In genomic region chr1:127773803-127774500, GRCm38 (mm10) we compare ENCODE assay signal across 8 mouse cellular contexts. TPM values are rescaled to one million over a fixed set of nuclear protein-coding genes. Genes with fewer than 3 reads are reported as not detected.
DNase-seq lines count a peak whose midpoint lies in the region; ATAC-seq lines count a peak whose summit lies in the region.

Gene Ccnt2, plus strand, starts transcription at chr1:127774164.

- peaks cover under 1% of the 10 kb centered on the region; the same call in 1 of the 2 replicates for H3K36me3 ChIP-seq in hindbrain, embryonic 14.5 days (replicated peaks; ENCODE audit: control insufficient read depth, insufficient read depth)

- no peaks in the 10 kb centered on the region for H3K27me3 ChIP-seq in hindbrain, embryonic 14.5 days (ENCODE audit: control insufficient read depth, insufficient read depth, low read length)

- no peaks in the 10 kb centered on the region for H3K9me3 ChIP-seq in hindbrain, embryonic 14.5 days (ENCODE audit: control insufficient read depth, low read length)

- H3K9ac ChIP-seq in hindbrain, embryonic 14.5 days = peak within 1 kb of the TSS; percentile 93

- peak within 1 kb of the TSS; percentile 95 for H3K27ac ChIP-seq in hindbrain, embryonic 14.5 days

- H3K4me2 ChIP-seq in hindbrain, embryonic 14.5 days (replicated peaks) = peak within 1 kb of the TSS; percentile 89

- peaks cover 31% of the 10 kb centered on the region for H3K4me1 ChIP-seq in hindbrain, embryonic 14.5 days (replicated peaks; ENCODE audit: control insufficient read depth, insufficient read depth, low read length)

- peak within 1 kb of the TSS; percentile 93 for H3K4me3 ChIP-seq in hindbrain, embryonic 14.5 days (replicated peaks; ENCODE audit: low read length)

- ATAC-seq in hindbrain, embryonic 14.5 days (ENCODE audit: low FRiP score) = peak; percentile 99

- under 1% methylated on average over 63 of the region's 63 CpGs for WGBS in hindbrain, embryonic 14.5 days

- DNase-seq in R1 (ENCODE audit: low read depth, low spot score) = peak; percentile 100
- DNase-seq in cerebellum, postnatal 25 days = peak; percentile 99
- DNase-seq in frontal cortex, postnatal 25 days (ENCODE audit: low spot score in 2 of 2) = peak; percentile 95 to 98
- DNase-seq in hindbrain, embryonic 14.5 days (ENCODE audit: low spot score) = peak; percentile 98
- peak; percentile 99 for DNase-seq in layer of hippocampus, postnatal 36 days
- DNase-seq in lung, postnatal 36 days = peak; percentile 99
- peak; percentile 100 for DNase-seq in retina, postnatal 1 day
- peak; percentile 94 to 98 for DNase-seq in urinary bladder, adult 18-20 months (ENCODE audit: low spot score in 2 of 2)

RNA-seq across cellular contexts. Expression of gene Ccnt2, which starts in this region (rescaled TPM):
- polyA plus RNA-seq in hindbrain, embryonic 14.5 days (2014; fragmentation: Nextera tagmentation; extraction: Ambion mirVana) = 72.4 and 83.4 TPM in 2 replicates
- 10 to 100 TPM; 65.2 to 76.8 TPM for total RNA-seq in layer of hippocampus, postnatal 36 days (2021)

Comparison
In these comparisons a context has a peak if more than half of its experiments do, and no peak if none do; other contexts are left out.
1. Peak in every context shown above with its lines: DNase-seq, ATAC-seq, H3K4me3 ChIP-seq and H3K27ac ChIP-seq.